Mouse (Mus musculus): ENCODE results near the gene Rabep1.
"Not testable (repeated sequence)": the region's sequence is repeated elsewhere in the genome, so short reads cannot be mapped to it uniquely, and the experiment has no call there.

The Rabep1 gene

GRCm38 (mm10) chr11:70831201-70831600 lies 13.4 kb upstream of the Rabep1 start:
- DNase-seq (ENCODE audit: low read depth): no peak

DNA sequence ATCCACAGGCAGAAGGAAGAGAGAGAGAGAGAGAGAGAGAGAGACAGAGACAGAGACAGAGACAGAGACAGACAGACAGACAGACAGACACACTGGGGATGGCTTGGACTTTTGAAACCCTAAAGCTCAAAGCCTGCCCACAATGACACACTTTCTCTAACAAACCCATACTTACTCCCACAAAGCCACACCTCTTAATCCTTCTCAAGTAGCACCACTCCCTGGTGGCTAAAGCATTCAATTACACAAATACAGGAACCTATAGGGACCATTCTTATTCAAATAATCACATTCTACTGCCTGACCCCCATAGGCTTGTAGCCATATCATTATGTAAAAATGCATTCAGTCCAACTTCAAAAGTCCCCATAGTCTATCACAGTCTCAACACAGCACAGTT lies 11.2 kb upstream of the Rabep1 start:
- no peak for DNase-seq (ENCODE audit: low read depth)

DNA sequence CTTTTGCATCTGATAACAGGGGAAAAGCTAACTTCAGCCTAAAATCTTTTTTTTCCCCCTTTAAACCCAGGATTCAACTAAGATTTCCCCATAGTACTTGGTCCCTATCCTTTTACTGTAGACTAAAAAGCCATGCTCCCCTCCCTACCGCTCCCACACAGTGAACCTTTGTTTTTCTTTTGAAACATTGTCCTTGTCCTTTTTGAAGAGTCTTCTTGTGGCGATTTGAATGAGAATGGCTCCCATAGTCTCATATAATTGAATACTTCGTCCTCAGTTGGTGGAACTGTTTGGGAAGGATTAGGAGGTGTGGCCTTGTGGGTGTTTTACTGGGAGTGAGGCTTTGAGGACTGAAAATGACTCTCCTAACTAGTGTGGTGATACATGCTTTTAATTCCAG lies 10.7 kb upstream of the Rabep1 start:
- no peak for DNase-seq (ENCODE audit: low read depth)

DNA sequence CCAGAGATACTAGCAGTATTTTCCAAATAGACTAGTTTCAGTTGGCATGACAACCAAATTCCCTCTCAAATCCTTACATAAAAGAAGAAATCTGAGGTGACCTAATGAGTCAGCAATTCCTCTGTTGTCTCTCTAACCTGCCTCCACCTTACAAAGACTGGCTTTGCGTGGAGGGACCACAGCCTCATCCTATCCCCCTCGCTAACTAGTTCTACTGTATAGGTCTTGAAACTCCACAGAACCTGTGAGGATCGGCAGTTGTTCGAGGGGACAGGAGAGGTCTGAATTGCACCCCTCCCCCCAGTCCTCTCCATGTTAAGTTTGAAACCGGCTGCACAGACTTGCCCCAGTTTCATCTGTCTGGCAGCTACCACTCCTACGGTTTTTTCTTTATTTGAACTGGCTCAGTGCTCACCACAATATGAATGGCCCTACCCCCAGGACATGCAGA lies 9.2 kb upstream of the Rabep1 start:
- no peak for DNase-seq (ENCODE audit: low read depth)

GRCm38 (mm10) chr11:70837031-70837430 lies 7.5 kb upstream of the Rabep1 start:
- DNase-seq (ENCODE audit: low read depth): no peak

GRCm38 (mm10) chr11:70838610-70839009 lies 6.0 kb upstream of the Rabep1 start:
- DNase-seq (ENCODE audit: low read depth): no peak

GRCm38 (mm10) chr11:70842983-70843382 lies 1.6 kb upstream of the Rabep1 start:
- DNase-seq (ENCODE audit: low read depth): no peak

DNA sequence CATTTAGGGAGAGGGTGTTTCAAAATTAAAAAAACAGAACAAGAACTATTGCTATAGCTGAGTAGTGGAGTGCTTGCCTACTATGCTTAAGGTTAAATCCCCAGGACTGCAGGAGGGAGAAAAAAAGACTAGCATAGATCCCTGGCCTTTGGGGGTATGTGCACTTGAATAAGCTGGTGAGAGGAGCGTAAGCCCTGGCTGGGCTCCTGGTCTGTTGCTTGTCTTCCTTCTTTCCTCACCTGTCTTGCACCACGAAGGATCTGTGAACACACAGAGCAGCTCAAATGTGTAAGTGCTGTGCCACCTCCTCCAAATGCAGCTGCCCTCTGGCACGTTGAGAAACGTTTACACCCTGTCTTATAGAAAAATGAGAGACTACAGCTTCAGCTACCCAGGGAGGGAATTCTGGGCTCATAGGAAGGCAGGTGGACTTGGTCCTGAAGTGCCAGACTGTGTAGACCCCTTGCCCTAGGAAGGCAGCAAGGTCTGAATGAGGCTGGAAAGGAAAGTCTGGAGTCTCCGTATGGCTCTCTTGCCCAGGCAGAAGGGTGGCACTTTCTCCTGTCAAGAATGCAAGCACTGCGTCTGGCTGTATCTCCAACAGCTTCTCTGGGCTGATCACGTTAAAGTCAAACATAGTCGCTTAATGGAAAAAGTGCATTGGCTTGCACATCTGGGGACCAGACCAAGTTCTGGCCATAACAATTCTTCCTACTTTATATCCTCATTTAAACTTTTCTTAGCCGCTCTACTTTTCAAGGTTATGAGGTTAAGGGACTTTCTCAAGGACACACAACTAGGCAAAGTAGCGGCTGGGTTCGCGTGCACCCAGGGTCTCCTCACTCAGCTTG lies 652 bp upstream of the Rabep1 start:
- DNase-seq (ENCODE audit: low read depth): peak; percentile 8

DNA sequence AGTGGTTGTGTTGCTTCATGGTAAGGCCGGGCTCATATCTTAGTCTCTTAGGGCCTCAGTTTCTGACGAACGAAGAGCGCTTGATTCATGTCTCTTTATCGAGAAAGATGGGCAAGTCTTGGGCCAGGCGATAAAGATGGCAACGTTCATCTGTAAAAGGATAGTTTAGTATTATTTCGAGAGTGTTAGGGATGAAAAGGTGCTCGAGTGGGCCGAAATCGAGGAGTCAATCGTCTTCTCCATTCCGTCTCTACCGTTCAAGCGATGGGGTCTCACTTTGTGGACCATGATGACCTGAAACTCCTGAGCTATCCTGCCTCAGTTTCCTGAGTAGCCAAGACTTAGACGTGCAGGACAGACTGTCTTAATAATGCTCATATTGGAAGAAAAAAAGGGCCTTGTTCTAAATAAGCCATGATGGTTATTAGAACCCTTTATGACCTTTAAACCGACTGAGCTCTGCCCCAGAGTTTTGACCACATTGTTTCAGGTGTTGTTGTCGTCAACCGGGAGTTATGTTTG lies 940 bp downstream of the Rabep1 start:
- no peak for DNase-seq (ENCODE audit: low read depth)

GRCm38 (mm10) chr11:70846029-70846428 lies 1.5 kb downstream of the Rabep1 start:
- DNase-seq (ENCODE audit: low read depth): no peak

- DNase-seq (ENCODE audit: low read depth): no peak
These were observed 15.8 kb downstream of the Rabep1 start for GRCm38 (mm10) chr11:70860371-70860770.

GRCm38 (mm10) chr11:70863204-70863603 lies 18.6 kb downstream of the Rabep1 start:
- not testable (repeated sequence) for DNase-seq (ENCODE audit: low read depth)

- no peak for DNase-seq (ENCODE audit: low read depth)
These were observed 20.6 kb downstream of the Rabep1 start for GRCm38 (mm10) chr11:70865223-70865622.

- no peak for DNase-seq (ENCODE audit: low read depth)
These were observed 24.7 kb downstream of the Rabep1 start for GRCm38 (mm10) chr11:70869263-70869662.

- no peak for DNase-seq (ENCODE audit: low read depth)
These were observed 25.2 kb downstream of the Rabep1 start for GRCm38 (mm10) chr11:70869811-70870210.

DNA sequence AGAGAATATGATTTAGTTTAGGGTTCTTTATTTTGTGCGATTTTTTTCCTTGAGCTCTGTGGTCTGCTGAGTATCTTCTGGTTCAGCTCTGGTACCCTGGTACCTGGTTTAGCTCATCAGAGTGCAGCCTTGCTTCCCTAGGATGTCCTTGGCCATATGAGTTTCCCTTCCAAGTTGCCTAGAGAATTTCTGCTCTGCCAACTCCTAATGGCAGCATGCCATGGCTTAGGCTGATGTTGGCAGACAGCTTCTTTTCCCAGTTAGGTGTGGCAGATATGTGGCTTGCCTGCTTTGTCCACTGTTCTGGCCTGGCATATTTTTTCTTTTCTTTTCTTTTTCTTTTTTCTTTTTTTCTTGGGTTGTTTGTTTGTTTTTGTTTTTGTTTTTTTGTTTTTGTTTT lies 25.8 kb downstream of the Rabep1 start:
- DNase-seq (ENCODE audit: low read depth): no peak

GRCm38 (mm10) chr11:70871110-70871509 lies 26.5 kb downstream of the Rabep1 start:
- no peak for DNase-seq (ENCODE audit: low read depth)

GRCm38 (mm10) chr11:70871766-70872330 lies 27.3 kb downstream of the Rabep1 start:
- DNase-seq (ENCODE audit: low read depth): no peak

DNA sequence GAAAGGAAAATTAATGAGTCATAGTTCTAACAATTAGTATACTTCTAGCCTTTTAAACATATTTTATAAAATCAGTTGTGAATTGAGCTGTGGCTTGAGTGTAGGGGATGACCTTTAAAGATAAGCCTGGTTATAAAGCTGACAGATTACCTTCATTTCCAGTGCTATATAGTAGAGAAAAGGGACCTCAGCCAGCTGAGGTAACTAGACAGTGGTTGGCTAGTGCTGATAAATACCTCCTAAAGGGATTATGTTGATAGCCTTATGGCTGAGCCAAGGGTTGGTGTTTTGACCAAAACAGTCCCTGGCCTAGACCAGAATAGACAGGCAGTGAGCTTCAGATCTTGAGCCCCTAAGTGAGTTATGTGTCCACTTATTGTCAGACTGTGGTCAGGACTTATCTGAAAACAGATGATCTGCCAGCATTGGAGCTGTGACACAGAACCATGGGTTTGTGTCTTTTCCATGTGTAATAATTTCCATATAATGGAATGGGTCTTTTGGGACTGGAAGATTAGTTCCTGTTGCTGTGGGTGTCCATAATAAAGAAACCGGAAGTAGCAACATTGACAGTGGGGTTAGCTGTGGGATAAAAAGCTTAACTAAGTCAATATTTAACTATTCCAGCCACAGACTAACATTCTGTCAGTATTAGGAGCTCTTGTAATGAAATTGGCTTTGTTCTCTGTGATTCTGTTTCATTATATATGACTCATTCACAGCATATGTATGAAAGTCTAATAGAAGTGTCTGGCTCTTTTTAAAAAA lies 29.5 kb downstream of the Rabep1 start:
- no peak for DNase-seq (ENCODE audit: low read depth)

GRCm38 (mm10) chr11:70877670-70878069 lies 33.1 kb downstream of the Rabep1 start:
- DNase-seq (ENCODE audit: low read depth): no peak

- no peak for DNase-seq (ENCODE audit: low read depth)
These were observed 38.4 kb downstream of the Rabep1 start for GRCm38 (mm10) chr11:70882905-70883430.

DNA sequence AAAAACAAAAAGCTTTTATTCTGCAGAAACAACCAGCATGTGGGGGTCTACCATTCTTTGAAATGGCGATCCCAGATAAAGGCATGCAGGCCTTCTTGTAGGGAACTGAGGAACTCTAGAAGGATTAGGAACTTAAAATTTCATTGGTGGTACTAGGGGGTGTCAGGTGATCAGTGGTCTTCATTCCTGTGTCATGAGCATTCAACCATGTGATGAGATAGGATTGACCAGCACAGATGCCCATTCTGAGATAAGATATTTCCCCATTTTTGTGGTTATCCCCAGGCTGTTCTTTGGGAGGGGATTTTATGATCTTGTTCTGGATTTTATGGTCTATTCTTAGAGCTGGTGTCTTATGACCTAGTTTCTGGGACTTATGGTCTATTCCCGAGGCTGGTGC lies 46.1 kb downstream of the Rabep1 start:
- DNase-seq (ENCODE audit: low read depth): no peak
